Mouse (Mus musculus): ENCODE results near the gene Pon1. TPM values are rescaled to one million over a fixed set of nuclear protein-coding genes. Genes with fewer than 3 reads are reported as not detected.

Pon1 gene
- total RNA-seq, 2 experiments from 2014 or later = 2.2 to 4.2 TPM

DNA sequence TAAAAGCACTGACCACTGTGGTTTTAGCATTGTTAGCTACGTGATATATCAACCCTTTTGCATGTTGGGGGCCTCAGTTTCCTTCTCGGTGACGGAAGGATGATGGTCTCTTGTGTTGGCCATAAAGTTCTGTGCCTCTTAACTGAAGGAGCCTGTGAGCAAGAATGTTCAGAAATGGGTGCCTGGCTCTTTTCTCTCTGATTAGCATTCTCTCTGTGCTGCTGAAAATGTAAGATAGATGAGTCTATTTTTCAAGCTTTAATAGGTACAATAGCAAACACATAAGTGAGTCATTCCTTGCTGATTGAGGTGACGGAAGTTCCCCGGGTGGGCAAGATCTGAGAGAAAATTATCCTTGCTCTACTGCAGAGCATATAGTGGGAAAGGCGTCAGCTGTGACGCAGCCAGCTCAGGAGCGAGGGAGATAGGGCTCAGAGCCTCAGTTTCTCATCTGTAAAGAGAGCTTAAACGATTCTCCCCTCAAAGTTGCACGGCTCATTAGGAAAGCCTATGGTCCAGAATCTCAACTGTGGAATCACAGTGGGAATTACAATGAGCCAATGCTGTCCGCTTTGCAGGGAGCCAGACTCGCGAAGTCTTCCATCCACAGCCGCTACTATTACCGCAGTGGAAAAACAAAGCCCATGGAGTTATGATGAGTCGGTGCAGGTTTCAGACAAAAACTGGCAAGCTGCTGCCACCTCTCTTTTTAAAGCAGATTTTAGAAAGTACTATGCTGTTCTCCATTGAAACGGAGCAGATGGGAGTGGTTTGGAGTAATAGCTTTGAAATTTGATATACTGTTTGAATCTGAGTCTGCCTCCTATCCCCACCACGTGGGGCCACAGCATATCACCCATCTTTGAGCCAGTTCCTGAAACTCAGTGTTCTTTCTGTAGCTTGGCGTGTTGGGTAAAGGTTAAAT lies 15.5 kb downstream of the Pon1 start:
- peak in 1 of 2 experiments; percentile 22 for DNase-seq

DNA sequence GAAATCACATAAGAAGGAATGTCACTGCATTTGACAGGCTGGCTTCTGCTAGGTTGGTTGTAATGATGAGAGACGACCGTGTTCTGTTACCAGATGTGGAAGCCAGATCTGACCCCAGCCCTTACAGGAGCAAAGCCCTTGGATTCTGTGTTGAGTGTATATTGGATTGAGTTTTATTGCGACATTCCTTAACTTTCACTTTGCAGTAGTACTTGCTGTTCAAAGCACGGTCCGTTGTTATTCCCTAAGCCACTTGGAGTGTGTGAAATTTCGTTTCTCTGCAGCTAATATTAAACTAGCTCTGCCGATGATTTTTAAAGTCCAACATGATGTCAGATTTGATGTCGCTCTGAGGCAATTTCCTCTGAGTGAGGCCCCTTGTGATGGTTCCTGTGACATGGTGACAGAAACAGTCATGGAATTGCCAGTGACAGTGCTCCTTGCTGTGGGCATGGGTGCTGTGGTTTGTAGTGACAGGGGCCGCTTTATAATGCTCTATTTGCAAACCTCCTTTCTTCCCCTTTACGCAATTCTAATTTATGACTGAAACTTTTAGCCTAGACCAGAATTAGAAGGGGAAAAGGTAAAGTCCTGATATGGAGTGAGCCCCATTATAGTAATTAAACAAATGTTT lies 19.4 kb downstream of the Pon1 start:
- DNase-seq = no peak

DNA sequence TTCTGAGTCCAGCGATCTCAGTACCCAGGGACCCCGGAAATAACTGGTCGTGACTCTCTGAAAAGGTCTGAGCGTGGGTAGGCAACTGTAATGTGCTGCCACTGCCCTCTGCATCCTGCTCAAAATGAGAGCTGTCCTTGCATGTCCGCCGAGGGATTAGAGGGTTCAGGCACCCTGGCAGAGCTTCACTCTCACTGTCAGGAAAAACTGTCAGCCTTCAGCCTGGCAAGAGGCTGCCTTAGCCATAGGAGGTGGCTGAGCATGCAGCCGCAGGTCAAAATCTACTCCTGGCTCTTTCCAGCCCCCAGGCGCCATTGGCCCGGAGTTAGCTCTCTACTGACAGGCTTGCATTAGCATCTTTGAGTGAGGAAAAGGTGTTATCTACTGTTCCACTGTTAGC lies 21.2 kb downstream of the Pon1 start:
- no peak for DNase-seq

DNA sequence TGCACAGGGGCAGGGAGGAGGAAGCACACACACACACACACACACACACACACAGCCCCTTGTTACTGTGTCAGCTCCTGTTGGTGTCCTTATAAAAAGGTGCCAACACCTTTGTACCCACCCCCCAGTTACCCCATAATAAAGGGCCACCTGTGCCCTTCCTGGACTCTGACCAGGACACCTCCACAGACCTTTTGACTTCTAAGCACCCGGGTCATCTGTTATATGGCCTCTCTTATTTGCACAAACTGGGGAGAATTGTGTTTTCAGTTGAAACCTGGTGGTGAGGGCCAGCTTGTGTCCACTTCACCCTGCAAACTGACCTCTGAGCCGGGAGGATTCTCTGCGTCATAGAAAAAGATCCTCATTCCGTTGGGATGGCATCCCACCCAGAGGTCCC lies 22.3 kb downstream of the Pon1 start:
- DNase-seq = no peak

DNA sequence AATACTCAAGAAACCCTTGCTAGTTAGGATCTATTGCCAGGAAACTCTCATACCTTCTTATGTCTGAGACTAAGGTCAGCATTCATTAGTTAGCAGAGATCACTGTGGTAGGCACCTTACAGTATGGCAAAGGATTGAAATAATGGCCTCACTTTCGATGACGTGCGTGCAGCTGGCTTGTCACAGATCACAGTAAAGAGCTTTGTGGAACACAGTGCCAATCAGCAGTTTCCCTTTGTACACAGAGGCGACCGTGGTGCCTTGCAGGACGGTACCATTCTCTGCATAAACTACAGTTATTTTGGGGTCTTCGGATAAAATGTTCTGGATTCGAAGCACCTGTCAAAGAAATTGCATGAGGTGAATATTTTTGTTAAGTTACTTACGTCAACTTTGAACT lies 25.6 kb downstream of the Pon1 start:
- no peak for DNase-seq

DNA sequence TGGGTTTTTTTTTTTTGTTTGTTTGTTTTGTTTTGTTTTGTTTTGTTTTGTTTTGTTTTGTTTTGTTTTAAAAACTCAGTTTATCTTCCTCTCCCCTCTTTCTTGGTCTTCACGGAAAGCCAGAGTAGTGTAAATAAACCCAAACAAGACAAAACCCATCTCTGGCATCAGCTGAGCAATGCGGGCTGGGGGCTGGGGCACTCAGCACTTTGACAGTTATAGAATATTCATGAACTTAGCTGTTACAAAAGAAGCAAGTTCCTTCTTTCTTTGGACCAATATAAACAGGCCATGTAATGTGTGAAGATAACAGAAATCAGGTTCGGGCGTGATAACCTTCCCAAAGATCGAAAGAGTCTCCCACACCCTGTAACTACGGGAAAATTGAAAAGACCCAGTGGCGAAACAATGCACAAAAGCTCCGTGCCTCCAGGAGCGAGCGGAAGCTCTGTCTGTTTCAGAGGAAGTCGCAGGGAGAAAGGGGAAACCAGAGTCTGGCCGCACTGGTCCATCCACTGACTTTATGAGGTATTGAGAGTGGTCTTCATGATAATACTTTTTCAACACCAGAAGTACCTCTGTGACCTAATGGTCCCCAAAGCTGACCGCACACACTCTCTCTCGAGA lies 26.6 kb downstream of the Pon1 start:
- DNase-seq = no peak

DNA sequence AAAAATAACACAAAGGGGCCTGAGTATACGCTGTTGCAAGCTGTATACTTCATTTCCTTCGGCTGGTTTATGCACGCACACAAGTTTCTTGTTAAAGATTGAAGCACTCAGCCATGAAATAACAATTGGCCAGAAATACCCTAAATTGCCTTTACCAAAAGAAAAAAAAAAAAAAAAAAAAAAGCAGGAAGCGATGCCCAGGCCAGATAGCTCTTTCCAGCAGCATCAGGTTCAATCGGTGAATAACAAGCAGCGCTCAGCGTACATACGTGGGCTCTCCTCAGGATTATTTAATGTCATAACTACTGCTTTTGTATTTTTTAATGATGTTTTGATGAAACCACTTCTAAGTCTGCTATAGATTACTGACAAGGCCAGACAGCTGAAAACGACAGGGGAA lies 28.9 kb downstream of the Pon1 start:
- DNase-seq = no peak

DNA sequence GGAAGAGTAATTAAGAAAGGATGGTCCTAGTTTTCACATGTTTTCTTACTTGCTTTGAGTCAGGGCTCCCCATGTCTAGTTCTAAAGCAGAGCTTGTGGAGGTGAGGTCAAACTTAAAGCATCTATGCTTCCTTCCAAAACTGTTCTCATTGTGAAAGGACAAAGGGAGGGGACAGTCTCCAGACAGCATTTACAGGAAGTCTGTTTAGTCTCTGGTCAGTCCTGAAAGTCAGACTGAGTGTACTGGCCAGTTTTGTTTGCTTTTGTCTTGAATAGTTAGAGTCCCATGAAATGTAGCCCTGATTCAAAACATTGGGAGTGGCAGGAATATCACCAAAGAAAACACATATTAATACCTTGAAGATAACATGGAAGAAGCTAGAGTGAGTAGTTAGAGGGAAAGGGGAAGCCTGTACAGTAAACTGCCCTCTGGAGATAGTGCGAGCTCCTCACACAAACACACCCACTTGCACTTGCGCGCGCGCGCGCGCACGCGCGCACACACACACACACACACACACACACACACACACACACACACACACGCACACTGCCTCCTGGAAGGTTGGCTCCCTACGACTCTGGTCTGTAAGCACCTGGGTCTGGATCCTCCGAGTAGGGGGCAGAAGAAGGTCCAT lies 30.1 kb downstream of the Pon1 start:
- DNase-seq = no peak

DNA sequence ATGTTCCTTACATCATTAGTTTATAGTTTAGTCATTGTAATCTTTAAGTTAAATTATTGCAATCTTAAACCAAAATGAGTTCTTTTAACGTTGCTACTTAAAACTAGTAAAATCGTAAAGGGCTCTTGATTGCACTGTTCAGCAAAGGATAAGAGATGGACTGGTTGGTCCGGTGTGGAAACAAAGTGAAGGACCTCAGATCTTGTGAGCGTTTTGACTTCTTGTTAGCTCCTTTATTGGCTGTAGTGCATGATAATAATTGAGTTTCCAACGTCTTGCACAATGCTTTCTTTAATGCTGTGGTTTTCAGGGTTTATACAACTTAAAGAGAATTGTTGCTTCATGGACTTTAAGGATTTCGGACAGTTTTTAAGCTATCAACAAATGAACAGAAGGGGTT lies 31.7 kb downstream of the Pon1 start:
- DNase-seq = no peak

DNA sequence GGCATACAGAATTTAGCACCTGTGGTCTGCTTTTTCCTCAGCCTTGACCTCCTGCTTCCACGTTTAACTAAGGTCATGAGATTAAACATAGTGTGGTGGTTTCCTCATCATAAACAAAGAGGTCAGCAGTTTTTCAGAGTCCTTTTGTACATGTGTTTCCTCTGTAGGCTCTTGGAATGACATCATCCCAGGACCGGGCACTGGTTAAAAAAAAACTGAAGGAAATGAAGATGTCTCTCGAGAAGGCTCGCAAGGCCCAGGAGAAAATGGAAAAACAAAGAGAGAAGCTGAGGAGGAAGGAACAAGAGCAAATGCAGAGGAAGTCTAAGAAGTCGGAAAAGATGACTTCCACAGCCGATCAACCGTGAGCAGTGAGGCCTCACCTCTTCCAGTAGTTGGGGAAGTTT lies 34.4 kb downstream of the Pon1 start:
- DNase-seq = no peak

DNA sequence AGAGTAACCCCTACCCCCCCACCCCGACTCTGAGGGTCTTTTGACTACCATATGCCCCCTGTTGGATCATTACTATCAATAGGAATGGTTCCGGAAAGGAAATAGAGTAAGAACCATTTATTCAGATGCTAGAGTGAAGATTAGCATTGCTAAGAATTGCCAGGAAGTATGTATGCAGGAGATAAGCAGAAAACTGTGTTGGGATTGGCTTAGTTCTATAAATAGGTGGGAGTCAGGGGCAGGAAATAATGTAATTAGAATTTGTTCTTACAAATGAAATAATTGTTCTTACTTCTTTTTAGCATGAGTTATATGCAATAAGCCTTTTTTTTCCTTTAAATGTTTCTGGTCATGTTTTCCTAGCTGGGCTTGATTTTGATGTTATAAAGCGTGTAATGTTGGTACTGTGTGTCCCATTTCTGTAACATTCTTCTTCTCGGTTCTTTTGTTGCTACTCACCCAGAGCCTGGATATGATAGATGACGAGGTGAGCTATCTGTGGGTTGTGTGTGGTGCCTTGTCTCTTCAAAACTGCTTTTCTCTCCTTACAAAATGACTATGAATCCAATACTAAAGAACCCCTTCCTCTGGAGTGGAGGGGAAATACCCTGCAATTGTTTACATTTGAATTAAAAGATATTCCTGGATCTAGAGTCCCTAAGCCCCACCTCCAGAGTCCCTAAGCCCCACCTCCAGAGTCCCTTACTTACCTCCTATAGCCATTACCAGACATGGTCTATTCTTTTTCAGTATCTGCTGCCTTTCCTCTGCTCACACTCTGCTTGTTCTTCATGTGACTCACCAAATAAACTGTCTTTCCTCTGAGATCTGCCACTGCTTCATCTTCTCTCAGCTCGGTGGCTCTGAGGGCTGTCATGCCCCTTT lies 37.0 kb downstream of the Pon1 start:
- DNase-seq = no peak

DNA sequence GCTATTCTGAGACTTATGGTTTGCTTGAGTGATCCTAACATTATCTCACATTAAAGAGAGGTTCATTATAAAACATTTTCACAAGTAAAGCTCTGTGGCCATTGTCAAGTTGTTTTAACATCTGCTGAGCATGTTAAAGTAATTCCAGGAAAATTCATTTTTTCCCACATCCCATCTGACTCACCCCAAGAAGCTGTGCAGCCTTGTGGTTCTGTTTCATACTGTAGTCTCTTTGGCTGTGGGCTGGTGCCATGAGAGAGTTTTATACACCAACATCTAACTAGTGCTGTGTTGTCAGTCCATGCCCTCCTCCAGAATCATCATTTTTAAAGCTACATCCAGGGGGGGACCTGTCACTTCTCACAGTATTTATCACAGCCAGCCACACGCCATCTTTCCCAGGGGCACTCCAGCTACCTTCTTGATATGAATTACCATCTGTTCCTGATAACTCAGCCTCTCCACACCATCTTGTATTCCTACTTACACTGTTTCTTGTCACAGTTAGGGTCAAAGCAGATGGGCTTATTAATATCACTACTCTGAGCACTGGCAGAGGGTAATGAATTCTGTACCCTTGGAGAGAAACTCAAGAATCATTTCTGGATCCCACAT lies 38.3 kb downstream of the Pon1 start:
- DNase-seq = no peak

DNA sequence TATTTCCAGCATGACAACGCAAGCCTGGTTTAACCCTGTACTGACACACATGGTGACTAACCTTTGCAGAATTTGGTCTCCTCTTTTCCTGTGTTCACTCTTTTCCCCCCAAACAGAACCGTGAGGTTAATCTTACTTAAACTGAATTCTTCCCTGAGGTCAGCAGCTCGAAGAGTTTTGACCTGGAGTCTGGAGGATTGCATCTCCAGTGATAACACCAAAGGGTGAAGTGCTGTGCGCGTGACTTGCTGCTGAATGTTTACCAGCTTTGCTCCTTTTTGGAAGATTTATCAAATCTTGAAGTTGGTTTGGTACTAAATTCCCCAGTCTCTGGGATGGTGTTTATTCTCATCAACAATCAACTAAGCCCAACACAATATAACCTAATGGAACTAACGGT lies 39.0 kb downstream of the Pon1 start:
- DNase-seq = no peak

DNA sequence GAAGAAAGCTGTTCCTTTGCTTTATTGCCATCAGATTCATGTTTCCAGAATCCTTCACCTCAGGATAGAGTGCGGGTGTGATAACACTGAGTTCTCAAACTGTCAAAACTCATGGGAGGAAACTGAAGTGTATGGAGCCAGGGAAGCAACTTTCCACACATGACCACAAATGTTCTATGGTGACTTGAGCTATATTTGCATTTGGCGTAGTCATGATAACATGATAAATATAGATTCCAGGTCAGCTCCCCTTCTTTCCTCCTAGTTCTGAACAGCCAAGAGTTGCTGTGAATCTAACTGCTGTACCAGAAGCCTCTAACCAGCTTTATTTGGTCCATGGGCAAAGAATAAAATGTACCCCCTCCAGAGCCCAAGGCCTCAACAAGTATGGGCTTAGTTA lies 41.6 kb downstream of the Pon1 start:
- no peak for DNase-seq

DNA sequence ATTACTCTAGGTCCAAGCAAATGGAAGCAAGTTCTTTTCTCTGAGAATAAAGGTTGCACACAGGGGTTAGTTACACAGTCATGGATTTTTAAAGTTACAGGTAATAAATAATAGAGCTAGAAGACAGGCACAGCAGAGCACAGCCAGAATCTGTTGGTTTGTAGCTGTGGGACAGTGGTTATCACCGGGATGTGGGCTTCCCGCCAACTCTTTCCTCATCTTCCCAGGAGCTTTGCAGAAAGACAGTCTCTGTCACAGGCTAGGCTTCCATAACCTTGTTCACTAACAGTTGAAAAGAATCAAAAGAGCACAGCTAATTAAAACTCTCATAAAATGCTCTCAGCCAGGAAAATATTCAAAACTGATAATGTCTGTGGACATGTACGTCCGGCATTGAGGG lies 42.6 kb downstream of the Pon1 start:
- DNase-seq = peak; percentile 55 to 58

DNA sequence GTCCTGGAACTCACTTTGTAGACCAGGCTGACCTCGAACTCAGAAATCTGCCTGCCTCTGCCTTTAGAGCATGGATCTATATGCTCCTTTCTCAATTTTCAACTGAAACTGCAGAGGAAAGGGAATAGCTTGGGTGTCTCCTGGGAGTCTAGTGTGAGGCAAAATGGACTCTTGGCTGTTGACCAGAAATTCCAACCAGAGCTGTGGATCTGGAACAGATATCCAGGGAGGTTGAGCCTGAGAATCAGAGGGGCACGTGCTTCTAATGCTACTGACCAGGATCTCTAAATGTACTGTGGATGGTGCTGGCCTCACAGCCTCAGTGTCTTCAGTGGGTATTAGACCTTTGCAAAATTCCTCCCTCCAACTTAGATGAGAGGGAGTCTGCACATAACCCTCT lies 43.8 kb downstream of the Pon1 start:
- DNase-seq = no peak

DNA sequence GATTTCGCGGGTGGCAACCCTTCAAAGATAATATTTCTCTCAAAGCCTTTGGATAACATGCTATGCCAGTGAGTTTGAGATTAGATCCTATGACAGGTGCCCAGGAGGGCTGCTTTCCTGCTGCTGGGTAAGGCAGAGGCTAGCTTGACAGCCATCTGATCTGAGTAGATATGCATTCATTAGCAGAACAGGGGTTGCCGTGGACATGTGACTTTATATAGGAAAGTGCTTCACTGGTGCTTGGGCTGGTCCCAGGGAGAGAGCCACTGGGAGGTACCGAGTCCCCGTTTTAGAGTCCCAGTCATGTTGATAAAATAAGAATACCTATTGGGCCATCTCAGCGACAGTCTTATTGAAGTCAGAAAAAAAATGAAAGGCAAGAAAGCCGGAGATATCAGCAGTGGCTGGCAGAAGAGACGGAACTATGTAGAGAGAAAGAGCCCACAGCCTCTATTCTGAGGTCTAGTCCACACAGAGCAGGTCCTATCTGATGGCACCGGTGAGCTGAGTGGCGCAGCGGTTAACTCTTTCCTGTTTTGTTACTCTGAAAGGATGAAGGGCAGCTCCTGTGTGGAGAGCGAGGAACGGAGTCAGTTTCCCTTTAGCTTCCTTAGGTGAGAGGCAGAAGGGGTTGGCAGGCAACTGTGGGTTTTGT lies 46.1 kb downstream of the Pon1 start:
- no peak for DNase-seq

DNA sequence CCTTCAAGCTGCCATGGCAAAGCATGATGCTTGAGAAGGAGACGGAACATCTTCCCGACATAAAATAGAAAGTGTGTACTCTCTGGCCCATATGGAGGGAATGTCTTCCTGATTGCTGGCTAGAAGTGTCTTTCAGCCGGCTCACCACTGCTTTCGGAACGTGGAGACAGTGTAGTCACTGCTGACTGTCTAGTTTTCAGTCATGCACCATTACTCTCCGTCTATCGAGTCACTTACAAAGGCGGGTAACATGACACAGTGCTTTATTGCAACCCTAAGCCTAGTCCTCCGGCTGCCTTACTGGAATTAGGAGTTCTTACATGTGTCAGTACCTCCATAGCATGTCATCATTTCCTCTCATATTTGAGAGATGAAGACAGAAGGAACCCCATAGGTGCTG lies 54.1 kb downstream of the Pon1 start:
- DNase-seq = no peak

DNA sequence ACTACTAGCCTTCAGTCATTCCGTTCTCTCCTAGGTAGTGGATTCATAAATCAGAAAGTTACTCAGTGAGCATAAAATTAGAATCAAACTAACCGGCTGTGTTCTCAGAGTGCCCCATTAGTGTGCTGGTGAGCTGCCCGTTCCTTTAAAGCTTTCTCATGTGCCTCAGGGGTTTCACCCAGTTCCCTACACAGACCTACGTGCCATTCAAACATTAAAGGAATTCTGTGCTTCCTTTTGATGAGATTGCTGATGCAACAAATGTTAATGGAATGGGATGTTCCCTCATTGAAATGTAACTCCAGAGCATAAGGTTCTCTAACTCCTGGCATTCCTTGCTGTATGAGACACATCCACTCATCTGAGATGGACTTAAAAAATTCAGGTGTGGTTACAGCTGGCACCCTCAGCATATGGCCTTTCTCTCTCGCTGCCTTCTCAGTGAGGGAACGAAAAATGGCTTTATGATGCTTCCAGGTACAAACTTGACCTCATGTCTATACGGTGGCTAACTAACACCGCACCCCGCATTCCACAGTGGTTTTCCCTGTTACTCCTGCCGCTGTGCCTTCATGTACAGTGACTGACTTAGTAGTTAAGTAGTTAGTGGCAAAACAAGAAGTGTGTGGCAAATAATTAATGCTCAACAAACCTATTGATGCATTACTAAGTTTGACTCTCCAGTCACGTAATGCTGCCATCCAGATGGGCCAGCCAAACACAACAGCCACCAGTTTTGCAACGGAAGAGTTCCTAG lies 54.7 kb downstream of the Pon1 start:
- DNase-seq = no peak

DNA sequence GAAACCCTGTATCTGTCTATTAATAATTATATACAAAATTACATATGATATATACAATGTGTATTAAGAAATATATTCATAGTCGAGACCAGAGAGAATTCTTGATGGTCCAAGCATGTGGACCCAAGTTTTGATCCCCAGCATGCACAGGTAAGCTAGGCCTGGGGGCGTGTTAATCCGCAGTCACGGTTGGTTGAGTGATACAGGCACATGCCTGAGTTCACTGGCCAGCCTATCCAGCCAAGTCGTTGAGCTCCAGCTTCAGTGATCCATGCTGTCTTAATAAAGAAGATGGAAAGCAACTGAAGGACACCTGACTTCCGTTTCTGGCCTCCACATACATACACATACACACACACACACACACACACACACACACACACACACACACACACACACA lies 57.7 kb downstream of the Pon1 start:
- DNase-seq = no peak
